Mouse (Mus musculus): Measurements from ENCODE around the gene Zfp868.
"Not testable (repeated sequence)": the region's sequence is repeated elsewhere in the genome, so short reads cannot be mapped to it uniquely, and the experiment has no call there.

The Zfp868 gene

GRCm38 (mm10) chr8:69625095-69625789 lies at the start of gene Zfp868:
Zfp868 (minus strand) TSS chr8:69625548.
- DNase-seq (ENCODE audit: low spot score in 2 of 2), result peak; percentile 97

DNA sequence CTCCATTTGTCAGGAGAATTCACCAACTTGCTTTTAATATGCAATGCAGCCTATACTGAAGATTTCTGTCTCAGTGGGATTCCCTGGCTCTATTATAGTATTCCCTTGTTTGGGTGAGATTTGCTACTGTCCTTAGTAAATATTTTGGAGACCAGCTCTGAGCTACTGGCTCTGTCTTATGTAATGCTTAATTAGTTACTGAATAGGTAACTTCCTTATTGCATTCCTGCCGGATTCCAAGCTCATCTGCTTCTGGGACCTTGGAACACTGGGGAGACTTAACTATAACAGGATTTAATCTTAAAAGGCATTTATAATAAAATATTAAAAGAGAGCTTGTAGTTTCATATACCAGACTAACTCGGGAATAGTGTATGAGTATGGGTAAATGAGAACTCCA lies 39.7 kb upstream of the Zfp868 start:
- DNase-seq (ENCODE audit: low spot score in 2 of 2), result not testable (repeated sequence)

DNA sequence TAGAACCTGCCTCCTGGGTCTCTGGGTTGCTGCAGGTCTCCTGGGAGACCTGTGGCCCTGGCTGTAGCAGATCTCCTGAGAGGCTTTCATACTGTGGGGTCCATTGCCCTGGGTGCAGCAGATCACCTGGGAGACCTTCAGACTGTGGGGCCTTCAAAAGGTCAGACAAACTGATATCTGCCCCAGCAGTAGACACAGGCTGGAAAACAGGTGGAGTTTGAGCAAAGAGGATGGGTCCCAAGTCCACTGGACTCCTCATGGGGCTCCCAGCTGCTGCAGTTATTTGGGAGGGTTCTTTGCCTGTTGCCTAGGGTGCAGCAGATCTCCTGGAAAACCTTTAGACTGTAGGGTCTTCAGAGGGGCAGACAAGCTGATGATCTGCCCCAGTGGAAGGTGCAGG lies 35.9 kb upstream of the Zfp868 start:
- DNase-seq (ENCODE audit: low spot score in 2 of 2), result no peak

DNA sequence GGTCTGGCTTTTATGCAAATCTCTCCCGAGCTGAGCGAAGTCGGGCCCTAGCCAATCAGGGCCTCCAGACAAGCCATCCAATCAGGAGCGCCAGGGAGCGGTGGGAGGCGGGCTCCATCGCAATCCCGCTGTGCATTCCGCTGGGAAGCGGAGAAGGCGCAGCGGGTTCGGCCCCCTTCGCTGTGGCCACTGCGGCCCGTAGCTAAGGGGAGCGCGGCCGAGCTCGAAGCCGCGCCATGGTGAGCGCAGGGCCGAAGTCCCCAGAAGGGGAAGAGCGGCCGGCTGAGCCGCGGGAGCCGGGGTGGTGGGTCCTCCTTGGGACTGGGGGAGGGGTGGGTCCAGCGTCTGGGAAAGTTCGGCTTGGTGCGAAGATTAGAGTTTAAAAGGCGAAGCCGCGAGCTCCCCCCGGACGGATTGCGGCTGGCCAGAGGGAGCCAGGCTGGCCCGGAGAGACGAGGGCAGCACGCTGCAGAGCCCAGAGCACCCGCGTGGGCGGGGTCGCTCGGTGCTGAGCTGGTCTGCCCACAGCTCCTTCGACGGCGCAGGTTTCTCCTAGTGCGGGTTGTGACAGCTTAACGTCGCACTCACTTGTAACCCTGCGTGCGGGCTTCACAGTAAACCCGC lies 29.1 kb upstream of the Zfp868 start, which contains the start of gene Zfp964:
TSS of gene Zfp964 (plus strand) at position 122 of the 624 bp plus-strand sequence.
- DNase-seq (ENCODE audit: low spot score in 2 of 2), result peak; percentile 90 to 94

DNA sequence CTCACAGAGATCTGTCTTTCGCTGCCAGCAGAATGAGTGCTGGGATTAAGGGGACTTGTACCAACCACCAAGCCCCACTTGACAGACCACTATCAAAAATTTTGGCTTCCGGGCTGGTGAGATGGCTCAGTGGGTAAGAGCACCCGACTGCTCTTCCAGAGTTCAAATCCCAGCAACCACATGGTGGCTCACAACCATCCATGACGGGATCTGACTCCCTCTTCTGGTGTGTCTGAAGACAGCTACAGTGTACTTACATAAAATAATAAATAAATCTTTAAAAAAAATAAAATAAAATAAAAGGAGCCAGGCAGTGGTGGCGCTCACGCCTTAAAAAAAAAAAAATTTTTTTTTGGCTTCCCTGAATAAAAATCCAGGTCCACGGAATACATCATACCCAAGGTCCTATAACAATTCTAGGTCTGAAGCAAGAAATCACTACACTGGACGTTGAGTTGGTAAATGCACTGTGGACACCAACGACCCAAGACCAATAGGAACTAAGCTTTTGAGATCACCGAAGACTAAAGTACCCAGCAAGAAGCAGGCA lies 28.5 kb upstream of the Zfp868 start:
- DNase-seq (ENCODE audit: low spot score in 2 of 2), result no peak

- no peak for DNase-seq (ENCODE audit: low spot score in 2 of 2)
Observed at GRCm38 (mm10) chr8:69618078-69618477, 7.3 kb downstream of the Zfp868 start.

DNA sequence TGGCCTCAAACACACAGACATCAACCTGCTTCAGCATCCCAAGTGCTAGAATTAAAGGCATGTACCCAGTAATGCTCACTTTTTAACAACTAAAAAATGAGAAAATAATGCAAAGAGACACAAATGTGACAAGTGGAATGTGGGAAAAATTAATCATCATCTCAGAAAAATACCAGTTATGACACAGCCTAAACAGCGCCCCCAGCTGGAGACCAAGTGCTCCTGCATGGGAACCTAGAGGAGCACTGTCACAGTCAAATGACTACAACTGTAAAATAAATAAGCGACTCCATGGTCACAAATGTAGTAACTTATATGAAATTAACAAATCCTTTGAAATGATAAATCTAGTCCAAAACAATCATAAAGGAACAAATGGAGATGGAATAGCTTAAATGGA lies 10.7 kb downstream of the Zfp868 start:
- no peak for DNase-seq (ENCODE audit: low spot score in 2 of 2)

DNA sequence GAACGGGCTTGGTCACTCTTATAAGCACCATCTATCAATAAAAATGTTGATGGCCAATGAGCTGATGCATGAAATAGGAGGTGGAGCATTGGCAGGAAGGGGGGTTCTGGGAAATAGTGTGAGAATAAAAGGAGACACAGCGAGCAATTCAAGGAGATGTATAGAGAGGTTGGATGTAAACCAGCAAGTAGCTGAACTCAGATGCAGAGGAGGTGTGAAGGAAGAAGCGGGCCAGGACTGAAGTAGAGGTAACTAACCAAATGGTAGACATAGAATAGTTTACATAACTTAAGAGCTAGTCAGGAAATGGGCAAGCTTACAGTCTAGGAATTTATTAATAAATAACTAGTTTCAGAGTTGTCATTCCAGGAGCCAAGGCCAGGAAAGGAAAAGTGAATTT lies 27.8 kb downstream of the Zfp868 start:
- DNase-seq (ENCODE audit: low spot score in 2 of 2), result not testable (repeated sequence)

GRCm38 (mm10) chr8:69584611-69585202 lies 40.6 kb downstream of the Zfp868 start:
- DNase-seq (ENCODE audit: low spot score in 2 of 2), result peak; percentile 36 to 48

- peak in 1 of 2 experiments; percentile 16 for DNase-seq (ENCODE audit: low spot score in 2 of 2)
Observed at GRCm38 (mm10) chr8:69584201-69584600, 41.1 kb downstream of the Zfp868 start.
